Comparison of ENCODE assay signal across 11 mouse cellular contexts in the genomic region with DNA sequence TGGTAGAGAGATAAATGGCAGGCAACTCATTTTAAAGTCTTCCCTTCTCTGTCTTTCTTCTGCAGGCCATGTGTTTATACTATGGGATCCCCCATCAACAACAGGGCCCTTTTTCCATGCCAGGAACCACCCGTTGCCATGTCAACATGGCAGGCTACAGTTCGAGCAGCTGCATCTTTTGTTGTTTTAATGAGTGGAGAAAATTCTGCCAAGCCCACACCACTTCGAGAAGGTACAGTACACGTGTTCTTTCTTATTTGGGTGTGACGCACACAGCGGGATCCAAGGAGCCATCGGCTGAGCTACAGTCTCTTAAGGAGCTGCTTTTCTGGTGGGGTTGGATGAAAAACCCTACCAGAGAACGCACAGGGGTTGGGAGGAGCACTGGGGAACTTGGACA.
DNase-seq lines count a peak whose midpoint lies in the region; ATAC-seq and TF ChIP-seq lines count a peak whose summit lies in the region.
"Had no signal": no experiment of that assay in that cellular context is flagged by ENCODE, and none has a peak within 500 bp of the region (broad histone marks: within the 10 kb centered on the region; RNA-seq: fewer than 3 reads in every experiment).

No protein-coding gene starts in this region.

- TF ChIP-seq POLR2A in limb, embryonic 14.5 days (IDR thresholded peaks at IDR 0.05; ENCODE audit: borderline replicate concordance, extremely low read depth, insufficient read depth, insufficient read length), result no peak

- TF ChIP-seq CTCF in lung, embryonic 14.5 days (IDR thresholded peaks at IDR 0.05; ENCODE audit: low read depth), result no peak

- H3K27ac ChIP-seq in forebrain, embryonic 12.5 days, result no peak overlapping the region
- no peak overlapping the region for H3K27ac ChIP-seq in forebrain, embryonic 11.5 days (ENCODE audit: low read depth, low read length)
- H3K27ac ChIP-seq in lung, embryonic 14.5 days (ENCODE audit: low read depth), result peak overlapping the region; percentile 46; the same call in 1 of the 2 replicates
- H3K27ac ChIP-seq in forebrain, embryonic 14.5 days (ENCODE audit: low read depth, low read length), result peak overlapping the region; percentile 58; the same call in 1 of the 2 replicates
- H3K27ac ChIP-seq in limb, embryonic 14.5 days (replicated peaks; ENCODE audit: low read depth, low read length), result peak overlapping the region; percentile 70

- H3K4me2 ChIP-seq in forebrain, embryonic 12.5 days, result no peak overlapping the region
- H3K4me2 ChIP-seq in forebrain, embryonic 11.5 days (ENCODE audit: low read depth, low read length, severe bottlenecking), result no peak overlapping the region
- no peak overlapping the region for H3K4me2 ChIP-seq in lung, embryonic 14.5 days
- H3K4me2 ChIP-seq in forebrain, embryonic 14.5 days (ENCODE audit: low read length), result no peak overlapping the region
- no peak overlapping the region for H3K4me2 ChIP-seq in limb, embryonic 14.5 days (replicated peaks; ENCODE audit: low read depth, low read length, severe bottlenecking)
- H3K4me2 ChIP-seq: kidney, embryonic 15.5 days had no signal

- WGBS in forebrain, embryonic 12.5 days, result 51% methylated on average over 8 of the region's 8 CpGs
- 72% methylated on average over 8 of the region's 8 CpGs for WGBS in forebrain, embryonic 11.5 days
- 72% methylated on average over 8 of the region's 8 CpGs for WGBS in lung, embryonic 14.5 days
- WGBS in forebrain, embryonic 14.5 days, result 23% methylated on average over 8 of the region's 8 CpGs
- 68% methylated on average over 8 of the region's 8 CpGs for WGBS in limb, embryonic 14.5 days

- H3K4me1 ChIP-seq in forebrain, embryonic 12.5 days, result peaks cover 12% of the 10 kb centered on the region; the same call in 1 of the 2 replicates
- H3K4me1 ChIP-seq in forebrain, embryonic 11.5 days (replicated peaks; ENCODE audit: control insufficient read depth, insufficient read depth, low read length), result no peaks in the 10 kb centered on the region
- H3K4me1 ChIP-seq in lung, embryonic 14.5 days (ENCODE audit: insufficient read depth), result peaks cover 10% of the 10 kb centered on the region; the same call in 1 of the 2 replicates
- peaks cover 13% of the 10 kb centered on the region for H3K4me1 ChIP-seq in forebrain, embryonic 14.5 days (ENCODE audit: control insufficient read depth, insufficient read depth, low read length)
- H3K4me1 ChIP-seq in limb, embryonic 14.5 days (ENCODE audit: control insufficient read depth, insufficient read depth, low read length), result peaks cover 15% of the 10 kb centered on the region

- no peaks in the 10 kb centered on the region for H3K36me3 ChIP-seq in forebrain, embryonic 12.5 days (replicated peaks)
- no peaks in the 10 kb centered on the region for H3K36me3 ChIP-seq in forebrain, embryonic 11.5 days (ENCODE audit: control insufficient read depth, insufficient read depth, low read length)
- no peaks in the 10 kb centered on the region for H3K36me3 ChIP-seq in lung, embryonic 14.5 days (ENCODE audit: insufficient read depth)
- H3K36me3 ChIP-seq in forebrain, embryonic 14.5 days (ENCODE audit: control insufficient read depth, insufficient read depth, low read length), result no peaks in the 10 kb centered on the region
- H3K36me3 ChIP-seq in limb, embryonic 14.5 days (ENCODE audit: control insufficient read depth, insufficient read depth, low read length), result no peaks in the 10 kb centered on the region
- H3K36me3 ChIP-seq: kidney, embryonic 15.5 days had no signal

- peak; percentile 61; the same call in 1 of the 2 replicates for ATAC-seq in forebrain, embryonic 12.5 days (ENCODE audit: low FRiP score)
- no peak for ATAC-seq in forebrain, embryonic 11.5 days (replicated peaks; ENCODE audit: low FRiP score)
- ATAC-seq in lung, embryonic 14.5 days (ENCODE audit: insufficient read depth), result no peak
- peak; percentile 87 for ATAC-seq in forebrain, embryonic 14.5 days
- ATAC-seq in limb, embryonic 14.5 days (ENCODE audit: low FRiP score, low read depth), result 0 out of 2 replicates have a peak, but pooled peaks have one; percentile 19
- ATAC-seq: Patski had no signal

- H3K4me3 ChIP-seq in forebrain, embryonic 12.5 days (replicated peaks), result no peak overlapping the region
- no peak overlapping the region for H3K4me3 ChIP-seq in forebrain, embryonic 11.5 days (ENCODE audit: low read depth, low read length)
- no peak overlapping the region for H3K4me3 ChIP-seq in lung, embryonic 14.5 days (ENCODE audit: low read depth, low read length)
- no peak overlapping the region for H3K4me3 ChIP-seq in forebrain, embryonic 14.5 days (ENCODE audit: low read depth, low read length)
- H3K4me3 ChIP-seq in limb, embryonic 14.5 days (replicated peaks; ENCODE audit: low read length), result no peak overlapping the region
- H3K4me3 ChIP-seq: kidney, embryonic 15.5 days had no signal

- H3K27me3 ChIP-seq in forebrain, embryonic 12.5 days, result no peaks in the 10 kb centered on the region
- no peaks in the 10 kb centered on the region for H3K27me3 ChIP-seq in forebrain, embryonic 11.5 days (ENCODE audit: control insufficient read depth, insufficient read depth, low read length)
- no peaks in the 10 kb centered on the region for H3K27me3 ChIP-seq in lung, embryonic 14.5 days (ENCODE audit: insufficient read depth, low read length)
- H3K27me3 ChIP-seq in forebrain, embryonic 14.5 days (replicated peaks; ENCODE audit: control insufficient read depth, insufficient read depth, low read length), result no peaks in the 10 kb centered on the region
- no peaks in the 10 kb centered on the region for H3K27me3 ChIP-seq in limb, embryonic 14.5 days (ENCODE audit: control insufficient read depth, insufficient read depth, low read length)
- H3K27me3 ChIP-seq: kidney, embryonic 15.5 days; Patski had no signal

- no peak for DNase-seq in forebrain, embryonic 11.5 days (ENCODE audit: low spot score)
- peak; percentile 22 for DNase-seq in lung, embryonic 14.5 days
- no peak for DNase-seq in lung, postnatal 14 days
- DNase-seq in forebrain, embryonic 14.5 days (ENCODE audit: low spot score), result peak; percentile 82
- DNase-seq in limb, embryonic 14.5 days (ENCODE audit: low spot score), result peak; percentile 42
- no peak for DNase-seq in T-cell, adult 2 months (ENCODE audit: low spot score)
- DNase-seq in urinary bladder, adult 2 months (ENCODE audit: low spot score), result no peak
- DNase-seq: embryo, embryonic 11 days had no signal

- no peaks in the 10 kb centered on the region for H3K9me3 ChIP-seq in forebrain, embryonic 12.5 days
- no peaks in the 10 kb centered on the region for H3K9me3 ChIP-seq in forebrain, embryonic 11.5 days (ENCODE audit: control insufficient read depth, low read length)
- no peaks in the 10 kb centered on the region for H3K9me3 ChIP-seq in lung, embryonic 14.5 days (ENCODE audit: low read depth, low read length)
- no peaks in the 10 kb centered on the region for H3K9me3 ChIP-seq in forebrain, embryonic 14.5 days (replicated peaks; ENCODE audit: control insufficient read depth, low read length)
- H3K9me3 ChIP-seq in limb, embryonic 14.5 days (ENCODE audit: control insufficient read depth, low read length), result no peaks in the 10 kb centered on the region
- H3K9me3 ChIP-seq: kidney, embryonic 15.5 days had no signal

- H3K9ac ChIP-seq in forebrain, embryonic 12.5 days, result no peak overlapping the region
- no peak overlapping the region for H3K9ac ChIP-seq in forebrain, embryonic 11.5 days (ENCODE audit: low read length)
- no peak overlapping the region for H3K9ac ChIP-seq in lung, embryonic 14.5 days
- H3K9ac ChIP-seq in forebrain, embryonic 14.5 days (ENCODE audit: low read length), result no peak overlapping the region
- H3K9ac ChIP-seq in limb, embryonic 14.5 days (ENCODE audit: low read depth, low read length, severe bottlenecking), result no peak overlapping the region
- H3K9ac ChIP-seq: kidney, embryonic 15.5 days had no signal

Comparison
In these comparisons a context has a peak if more than half of its experiments do, and no peak if none do; other contexts are left out.
1. ATAC-seq: peak in forebrain, embryonic 12.5 days (single experiment), forebrain, embryonic 14.5 days (single experiment) and limb, embryonic 14.5 days (single experiment); none in forebrain, embryonic 11.5 days (single experiment) and lung, embryonic 14.5 days (single experiment).
2. H3K27ac ChIP-seq: peak in lung, embryonic 14.5 days (single experiment), forebrain, embryonic 14.5 days (single experiment) and limb, embryonic 14.5 days (single experiment); none in forebrain, embryonic 12.5 days (single experiment) and forebrain, embryonic 11.5 days (single experiment).
3. DNase-seq: peak in lung, embryonic 14.5 days (single experiment), forebrain, embryonic 14.5 days (single experiment) and limb, embryonic 14.5 days (single experiment); none in forebrain, embryonic 11.5 days (single experiment), lung, postnatal 14 days (single experiment), T-cell, adult 2 months (single experiment) and urinary bladder, adult 2 months (single experiment).